Mouse (Mus musculus) ovary, postnatal 10 days (tissue): Measurements from ENCODE around the gene Pf4.

Experiments used
- DNase-seq: peaks from one replicate; pipeline ENCODE4 v3.0.0; 2022; ENCODE audit warnings: low spot score

The Pf4 gene

DNA sequence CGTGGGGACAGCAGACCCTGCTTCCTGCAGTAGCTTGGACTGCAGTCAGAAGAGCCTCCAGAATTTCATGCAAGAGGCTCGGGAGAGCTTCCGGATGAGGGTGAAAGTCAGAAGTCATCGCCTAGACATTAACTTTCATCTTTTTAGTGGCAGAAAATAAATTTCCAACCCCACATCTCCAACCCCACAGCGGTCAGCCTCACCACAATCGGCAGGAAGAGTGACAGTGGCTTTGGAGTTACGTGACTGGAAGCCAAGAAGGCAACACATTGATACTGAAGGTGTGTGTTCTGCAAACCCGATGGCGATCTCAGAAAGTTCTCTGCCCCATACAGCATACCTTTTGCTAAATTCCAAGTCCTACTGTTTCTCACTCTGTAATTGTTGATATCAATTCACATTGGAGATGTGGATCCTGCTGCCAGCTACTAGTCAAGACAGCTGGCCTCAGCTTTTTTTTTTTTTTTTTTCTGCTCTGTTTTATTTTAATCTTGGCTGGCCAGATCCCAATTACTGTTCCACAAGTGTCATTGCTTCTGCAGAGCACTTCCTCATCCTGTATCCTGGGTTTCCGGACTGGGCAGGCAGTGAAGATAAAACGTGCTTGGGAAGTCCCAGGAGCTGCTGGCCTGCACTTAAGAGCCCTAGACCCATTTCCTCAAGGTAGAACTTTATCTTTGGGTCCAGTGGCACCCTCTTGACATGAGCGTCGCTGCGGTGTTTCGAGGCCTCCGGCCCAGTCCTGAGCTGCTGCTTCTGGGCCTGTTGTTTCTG is at the start of gene Pf4:
Gene Pf4, plus strand, starts transcription at position 556 of the 774 bp plus-strand sequence.
- DNase-seq, result no peak

DNA sequence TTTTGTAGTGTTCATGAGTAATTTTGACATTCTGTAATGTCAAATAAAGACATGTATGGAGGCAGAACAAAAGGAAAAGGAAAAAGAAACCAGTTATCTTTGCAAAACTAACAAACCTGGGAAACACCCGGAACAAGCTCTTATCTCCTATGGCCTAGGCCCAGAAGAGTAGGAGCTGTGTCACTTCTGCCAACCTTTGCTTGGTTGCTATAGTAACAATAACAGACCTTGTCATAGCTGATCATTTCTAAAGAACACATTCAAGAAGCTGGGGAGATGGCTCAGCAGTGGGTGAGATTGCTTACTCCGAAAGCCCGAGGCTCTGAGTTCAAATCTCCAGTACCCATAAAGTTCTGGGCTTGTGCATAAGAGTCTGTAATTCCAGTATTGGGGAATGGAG is 49.6 kb upstream of the Pf4 start:
- DNase-seq, result no peak

DNA sequence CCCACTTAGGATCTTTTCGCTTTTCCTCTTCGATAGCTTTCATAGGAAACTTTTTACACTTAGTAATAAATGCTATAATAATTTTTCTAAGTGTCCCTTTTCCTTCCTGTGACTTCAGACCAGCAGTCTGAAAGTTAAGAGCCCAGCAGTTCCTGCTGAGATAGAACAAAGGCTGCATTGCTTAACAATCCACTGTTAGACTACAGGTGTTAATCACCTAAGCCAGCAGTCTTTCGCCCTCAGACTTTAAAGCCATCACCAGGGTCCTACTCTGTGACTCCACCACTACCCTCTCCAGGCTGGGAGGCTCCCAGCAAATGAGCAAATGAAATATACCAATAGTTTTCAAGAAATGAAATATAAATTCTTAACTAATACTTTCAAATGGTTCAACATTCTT is 44.0 kb upstream of the Pf4 start:
- DNase-seq, result no peak

DNA sequence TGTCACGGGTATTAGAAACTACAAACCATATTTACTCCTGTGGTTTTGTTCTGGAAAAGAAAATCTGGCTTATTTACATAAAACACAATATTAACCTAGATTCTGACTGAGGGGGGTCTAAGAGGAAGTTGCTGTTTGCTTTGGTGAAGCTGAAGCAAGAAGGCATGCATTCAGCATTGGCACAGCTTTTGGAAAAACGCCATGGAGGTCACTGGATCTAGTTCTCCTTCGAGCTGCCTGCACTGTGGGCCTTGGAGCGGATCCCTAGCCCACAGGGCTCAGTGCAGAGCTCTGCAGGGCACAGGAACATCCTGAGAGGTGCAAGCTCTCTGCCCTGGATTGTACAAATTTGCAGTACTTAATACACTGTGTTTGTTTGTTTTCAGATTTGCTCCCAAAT is 40.8 kb upstream of the Pf4 start:
- no peak for DNase-seq

DNA sequence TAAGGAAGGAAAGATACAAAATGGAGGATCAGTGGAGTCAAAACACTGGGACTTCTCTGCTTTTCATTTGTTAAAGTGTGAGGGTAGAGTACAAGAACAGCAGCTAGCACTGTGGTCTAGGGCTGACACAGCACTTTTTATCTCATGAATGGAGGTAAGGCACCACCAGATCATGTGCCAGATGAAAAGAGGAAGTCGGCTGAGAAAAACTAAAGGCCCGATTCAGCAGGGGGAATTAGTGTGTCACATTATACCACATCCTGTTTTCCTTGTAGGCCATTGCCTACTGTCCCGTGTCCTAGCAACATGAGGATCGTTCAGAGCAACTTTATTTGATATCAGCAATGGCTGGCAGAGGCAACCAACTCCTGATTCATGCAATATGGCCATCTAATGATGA is 30.2 kb upstream of the Pf4 start:
- DNase-seq, result no peak

DNA sequence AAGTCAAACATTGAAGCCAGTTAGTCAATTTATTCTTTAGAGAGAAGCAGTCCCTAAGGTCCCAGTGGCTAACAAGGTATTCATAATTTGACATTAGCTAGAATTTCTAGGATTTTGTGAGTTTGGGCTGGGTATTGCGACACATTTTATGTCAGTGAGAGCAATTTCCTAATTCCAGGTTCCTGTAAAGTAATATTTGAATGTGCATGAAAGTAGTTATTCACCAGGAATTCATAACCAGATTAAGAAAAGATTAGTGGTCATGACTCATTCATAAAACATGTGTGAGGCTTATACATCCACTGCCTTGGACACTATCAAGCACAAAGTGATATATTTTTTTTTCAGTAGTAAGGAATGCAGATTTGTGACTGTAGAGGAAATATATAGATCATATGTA is 18.3 kb upstream of the Pf4 start:
- no peak for DNase-seq

DNA sequence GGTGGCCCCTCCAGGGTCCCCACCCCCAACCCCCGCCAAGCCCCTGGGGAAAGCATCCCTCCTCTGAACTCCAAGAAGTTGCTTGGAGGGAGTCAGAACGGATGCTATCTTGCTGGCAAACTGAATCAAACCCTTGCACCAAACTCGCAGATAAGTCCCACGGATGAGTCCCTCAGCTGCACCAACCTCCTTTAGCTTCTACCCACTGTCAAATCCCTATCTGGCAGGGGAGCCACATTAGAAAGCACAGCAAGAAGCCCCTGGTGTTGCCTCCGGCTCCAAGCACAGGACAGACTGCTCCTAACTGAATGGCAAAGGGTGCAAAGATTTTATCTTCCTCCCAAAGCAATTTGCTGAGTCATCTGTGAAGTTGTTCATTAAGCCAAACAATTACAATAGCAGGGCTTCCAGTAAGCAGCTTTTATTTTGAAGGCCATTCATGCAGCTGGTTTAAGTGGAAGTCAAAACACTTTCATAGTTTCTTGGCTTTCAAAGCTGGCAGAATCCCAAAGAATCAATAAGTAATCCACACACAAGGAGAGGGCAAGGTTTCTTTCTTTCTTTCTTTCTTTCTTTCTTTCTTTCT is 14.1 kb upstream of the Pf4 start:
- no peak for DNase-seq

DNA sequence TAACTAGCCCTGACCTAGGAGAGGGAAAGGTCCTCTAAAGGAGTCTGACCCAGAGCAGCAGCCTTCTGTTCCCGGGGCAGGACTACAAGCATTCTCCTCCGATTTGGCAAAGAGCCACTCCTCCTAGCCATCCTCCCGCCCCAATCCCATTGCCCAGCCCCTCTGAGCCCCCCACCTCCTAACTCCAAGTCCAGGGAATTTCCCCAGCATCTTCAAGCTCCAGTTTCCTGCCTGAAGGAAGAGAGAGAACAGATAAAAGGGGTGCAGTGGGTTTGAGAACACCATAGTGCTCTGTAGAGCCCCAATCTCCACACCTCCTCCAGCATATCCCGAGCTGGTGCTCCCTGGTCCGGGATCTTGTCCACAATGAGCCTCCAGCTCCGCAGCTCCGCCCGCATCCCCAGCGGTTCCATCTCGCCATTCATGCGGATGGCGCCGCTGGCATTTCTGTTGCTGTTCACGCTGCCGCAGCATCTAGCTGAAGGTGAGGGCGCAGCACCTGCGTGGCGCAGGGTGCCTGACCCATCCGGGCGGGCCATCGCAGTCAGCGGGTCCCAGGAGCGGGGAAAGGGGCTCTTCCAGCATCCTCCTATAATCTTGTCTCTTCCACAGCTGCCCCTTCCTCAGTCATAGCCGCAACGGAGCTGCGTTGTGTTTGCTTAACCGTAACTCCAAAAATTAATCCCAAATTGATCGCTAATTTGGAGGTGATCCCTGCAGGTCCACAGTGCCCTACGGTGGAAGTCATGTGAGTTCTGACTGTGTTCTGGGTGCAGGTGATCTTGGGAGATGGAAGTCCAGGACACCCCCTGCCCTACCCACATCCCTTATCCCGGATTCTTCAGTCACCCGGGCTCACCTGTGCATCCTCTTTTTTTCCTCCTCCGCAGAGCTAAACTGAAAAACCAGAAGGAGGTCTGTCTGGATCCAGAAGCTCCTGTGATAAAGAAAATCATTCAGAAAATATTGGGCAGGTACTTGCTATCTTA is 12.9 kb upstream of the Pf4 start, which contains the start of gene Cxcl5:
Gene Cxcl5, plus strand, starts transcription at position 284 of the 989 bp plus-strand sequence.
- DNase-seq, result no peak

DNA sequence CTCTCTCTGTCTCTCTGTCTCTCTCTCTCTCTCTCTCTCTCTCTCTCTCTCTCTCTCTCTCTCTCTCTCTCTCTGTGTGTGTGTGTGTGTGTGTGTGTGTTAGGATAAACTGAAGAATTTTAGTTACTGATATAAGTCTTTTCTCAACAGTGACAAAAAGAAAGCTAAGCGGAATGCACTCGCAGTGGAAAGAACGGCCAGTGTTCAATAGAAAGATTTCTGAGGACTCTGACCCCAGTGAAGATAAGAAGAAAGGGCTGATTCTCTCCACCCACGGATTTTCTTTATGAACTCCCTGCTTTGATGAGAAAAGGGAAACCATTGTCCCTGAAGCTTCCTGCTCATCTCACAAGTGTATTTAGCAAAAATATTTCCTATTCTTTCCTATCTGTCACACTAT is 11.9 kb upstream of the Pf4 start:
- DNase-seq, result no peak

DNA sequence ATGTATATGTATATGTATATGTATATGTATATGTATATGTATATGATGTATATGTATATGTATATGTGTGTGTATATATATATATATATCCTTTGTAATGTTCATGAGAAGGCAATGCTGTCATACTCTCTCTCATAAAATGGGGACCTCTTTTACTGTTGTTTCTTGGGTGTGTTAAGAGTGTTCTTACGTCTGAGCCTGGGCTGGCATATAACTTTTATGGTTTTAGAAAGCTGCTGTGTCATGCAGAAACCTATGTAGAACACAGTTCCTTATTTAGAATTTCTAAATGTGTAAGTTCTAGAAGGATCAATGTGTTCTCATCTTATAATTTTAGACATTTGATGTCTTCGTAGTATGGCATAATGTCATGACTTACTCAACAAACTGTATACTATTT is 11.4 kb upstream of the Pf4 start:
- no peak for DNase-seq

DNA sequence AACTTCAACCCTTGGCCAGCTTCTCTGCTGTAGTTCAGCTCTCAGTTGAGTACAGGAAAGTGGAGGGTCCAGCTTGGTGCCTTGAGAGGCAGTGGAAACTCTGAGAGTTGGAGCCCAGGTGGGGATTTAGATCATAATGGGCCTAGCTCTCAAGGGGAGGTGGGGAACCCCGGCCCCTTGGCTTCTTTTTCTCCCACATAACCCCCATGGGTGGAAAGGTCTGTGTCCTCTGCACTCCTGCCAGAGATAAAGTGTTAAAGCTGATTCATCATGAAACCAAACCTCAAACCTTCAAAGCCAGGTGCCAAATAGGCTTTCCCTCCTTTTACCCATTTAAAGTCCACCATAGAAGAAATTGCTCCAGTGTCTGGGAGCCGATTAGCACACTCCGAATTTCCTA is 10.4 kb upstream of the Pf4 start:
- no peak for DNase-seq

DNA sequence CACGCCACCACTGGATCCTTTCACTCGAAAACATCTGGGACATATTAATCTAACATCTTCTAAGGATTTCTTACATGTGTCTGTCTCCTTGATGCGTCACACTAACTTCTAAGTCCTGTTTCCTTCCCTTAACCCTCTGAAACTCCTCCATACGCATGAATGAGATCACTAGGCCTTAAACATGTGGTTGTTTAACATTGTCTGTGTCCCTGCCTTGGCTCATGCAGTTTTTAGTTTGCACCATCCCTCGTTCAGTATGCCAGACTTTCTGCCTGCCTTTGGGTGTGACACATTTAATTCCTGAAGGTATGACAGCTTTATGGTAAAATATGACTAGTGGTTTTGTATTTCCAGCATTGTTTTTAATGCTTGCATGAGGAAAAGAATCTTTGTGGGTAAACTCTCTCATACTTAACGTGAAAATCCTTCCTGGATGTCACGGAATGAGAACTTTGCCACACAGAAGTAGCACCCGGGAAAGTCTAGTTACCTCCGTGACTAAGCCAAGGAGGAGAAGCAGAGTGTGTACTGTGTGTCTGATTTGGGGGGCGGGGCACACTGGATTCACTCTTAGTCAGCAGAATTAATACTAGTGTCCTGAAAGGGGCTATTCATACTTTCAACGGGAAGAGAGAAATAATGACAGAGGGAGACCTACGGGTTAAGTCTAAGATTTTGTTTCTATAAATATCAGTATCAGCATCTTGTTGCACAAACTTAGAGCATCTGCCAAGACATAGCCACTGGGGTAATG is 8.1 kb upstream of the Pf4 start:
- DNase-seq, result no peak

DNA sequence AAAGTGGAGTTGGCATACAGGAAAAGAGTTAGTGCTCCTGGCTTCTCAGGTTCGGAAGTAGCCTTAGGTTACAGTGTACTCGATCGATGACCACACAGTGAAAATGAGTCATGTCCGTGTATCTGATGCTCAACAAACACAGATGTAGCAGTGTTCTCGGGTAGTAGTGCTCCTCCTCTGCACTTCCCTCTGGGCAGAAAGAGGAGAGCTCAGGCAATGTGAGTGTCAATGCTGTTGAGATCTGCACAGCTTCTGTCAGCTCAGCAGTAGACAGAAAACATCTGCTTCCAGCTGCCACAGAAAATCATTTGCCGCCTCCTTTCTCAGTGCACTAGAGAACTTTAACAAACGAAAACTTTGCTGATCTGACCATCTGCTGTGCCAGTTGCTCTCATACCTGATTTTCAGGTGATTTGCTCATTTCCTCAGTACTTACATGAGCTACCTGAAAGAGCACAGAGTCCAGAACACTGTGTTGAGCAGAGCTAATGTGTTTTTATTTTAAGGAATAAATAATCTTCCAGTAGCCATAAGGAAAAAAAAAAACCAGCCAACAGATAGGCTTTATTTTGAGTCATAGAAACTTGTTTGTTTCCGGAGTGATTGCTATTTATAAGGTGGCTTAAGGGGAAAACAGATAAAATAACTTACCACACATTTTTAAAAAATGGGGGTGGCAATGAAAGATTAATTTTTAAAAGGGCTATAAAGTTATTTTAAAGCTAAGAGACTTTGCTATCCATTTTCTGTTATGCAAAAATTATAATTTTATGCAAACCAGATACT is 6.2 kb upstream of the Pf4 start:
- no peak for DNase-seq

DNA sequence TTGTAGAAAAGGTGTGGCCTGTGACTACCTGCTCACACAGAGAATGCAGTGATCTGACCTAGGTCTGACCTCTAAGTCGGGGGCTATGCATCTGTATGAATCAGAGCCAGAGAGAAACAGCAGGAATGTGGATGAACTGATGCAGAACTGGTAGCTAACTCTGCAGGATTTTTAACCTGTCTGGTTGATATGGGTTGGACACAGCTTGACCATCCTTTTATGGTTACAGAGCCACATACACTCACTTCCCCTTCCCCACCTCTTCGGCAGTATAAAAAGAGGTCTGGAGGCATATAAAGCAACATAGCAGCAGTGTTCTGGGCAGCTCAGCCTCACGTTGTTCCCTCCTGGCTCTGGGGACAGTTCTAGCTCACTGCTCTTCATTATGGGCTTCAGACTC is 4.0 kb upstream of the Pf4 start, which contains the start of gene Ppbp:
Gene Ppbp, plus strand, starts transcription at position 301 of the 400 bp plus-strand sequence.
- no peak for DNase-seq

DNA sequence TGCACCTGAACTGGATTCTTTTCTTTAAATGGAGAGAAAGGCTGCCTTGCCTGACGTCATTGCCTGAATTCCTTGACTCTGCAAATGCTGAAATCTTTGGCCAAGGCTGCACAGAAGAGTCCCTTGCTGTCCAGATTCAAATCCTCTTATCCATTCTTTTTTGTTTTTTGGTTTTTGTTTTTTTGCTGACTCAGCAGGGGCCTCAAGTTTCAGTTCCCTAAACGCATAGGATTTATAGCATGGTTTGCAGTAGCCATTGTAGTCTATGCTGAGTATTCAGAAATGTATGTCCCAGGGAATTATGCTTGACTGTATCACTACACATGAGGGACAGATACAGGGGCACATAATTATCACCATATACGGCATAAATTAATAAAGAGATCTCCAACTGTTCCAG is 866 bp upstream of the Pf4 start:
- DNase-seq, result no peak

DNA sequence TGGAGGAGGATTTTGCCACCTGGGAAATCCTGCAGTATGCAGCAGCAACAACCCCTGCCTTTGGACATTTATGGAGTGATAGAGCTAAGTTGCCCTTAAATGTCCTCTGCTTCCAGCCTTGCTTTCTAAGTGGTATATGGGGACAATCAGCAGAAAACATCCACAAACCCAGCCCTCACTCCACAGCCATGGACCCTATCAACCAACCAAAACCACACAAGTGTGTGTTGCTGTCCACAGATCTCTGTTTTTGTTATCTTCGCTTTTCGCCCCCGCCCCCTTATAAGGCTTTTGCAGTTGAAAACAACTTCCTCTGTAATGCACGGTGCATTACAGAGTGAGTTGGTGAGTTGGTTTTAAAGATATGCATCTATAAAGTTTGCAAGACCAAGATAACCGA is 3.3 kb downstream of the Pf4 start:
- DNase-seq, result no peak

DNA sequence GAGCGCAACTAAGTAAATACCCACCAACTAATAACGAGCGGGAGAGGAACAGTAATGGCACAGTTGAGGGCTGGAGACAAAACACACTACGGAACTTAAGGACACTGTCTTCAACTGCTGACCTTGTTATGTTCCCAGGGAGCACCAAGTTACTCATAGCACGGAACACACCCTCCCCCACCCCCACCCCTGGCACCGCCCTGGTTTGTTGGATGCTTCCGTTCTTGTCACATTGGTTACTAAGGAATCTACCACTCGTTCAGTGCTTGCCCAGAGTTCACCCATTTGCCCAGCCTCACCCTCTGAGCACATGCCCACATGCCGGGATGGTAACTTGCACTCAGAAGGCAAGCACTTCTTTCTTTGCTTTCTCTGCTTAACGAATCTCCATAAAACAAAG is 5.4 kb downstream of the Pf4 start:
- DNase-seq, result no peak

DNA sequence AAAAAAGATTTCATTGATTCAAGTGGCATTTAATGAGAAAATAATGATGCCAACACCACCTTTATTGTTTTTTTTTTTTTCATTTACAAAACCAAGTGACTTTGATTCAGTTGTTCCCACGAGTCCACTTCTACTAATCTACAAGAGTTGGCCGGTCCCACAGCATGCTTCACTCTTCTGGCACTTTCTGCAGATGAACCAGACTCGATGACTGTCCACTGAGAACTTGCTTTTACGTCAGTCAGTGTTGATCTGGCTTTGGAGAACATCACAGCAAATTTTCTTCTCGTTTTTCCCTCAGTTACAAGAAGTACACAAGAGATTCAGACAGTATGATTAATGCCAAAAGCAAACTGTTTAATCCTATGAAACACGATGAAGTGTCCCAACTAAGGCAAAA is 6.6 kb downstream of the Pf4 start:
- DNase-seq, result no peak

DNA sequence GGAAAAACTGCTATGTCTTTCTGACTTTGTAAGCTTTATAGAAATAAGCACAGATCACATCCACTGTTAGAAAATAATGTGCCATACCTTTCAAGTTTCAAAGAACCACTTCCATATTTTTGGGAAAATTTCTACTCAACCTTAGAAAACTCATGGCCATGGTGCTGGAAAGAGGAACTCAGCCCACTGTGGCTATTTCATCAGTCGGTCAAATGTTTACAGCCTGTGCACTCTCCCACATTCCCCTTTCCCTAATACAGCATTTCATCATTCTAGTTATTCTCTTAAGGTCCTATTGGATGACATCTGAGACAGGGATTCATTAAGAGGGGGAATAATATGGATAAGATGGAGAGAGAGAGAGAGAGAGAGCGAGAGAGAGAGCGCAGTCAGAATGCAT is 11.5 kb downstream of the Pf4 start:
- DNase-seq, result no peak

DNA sequence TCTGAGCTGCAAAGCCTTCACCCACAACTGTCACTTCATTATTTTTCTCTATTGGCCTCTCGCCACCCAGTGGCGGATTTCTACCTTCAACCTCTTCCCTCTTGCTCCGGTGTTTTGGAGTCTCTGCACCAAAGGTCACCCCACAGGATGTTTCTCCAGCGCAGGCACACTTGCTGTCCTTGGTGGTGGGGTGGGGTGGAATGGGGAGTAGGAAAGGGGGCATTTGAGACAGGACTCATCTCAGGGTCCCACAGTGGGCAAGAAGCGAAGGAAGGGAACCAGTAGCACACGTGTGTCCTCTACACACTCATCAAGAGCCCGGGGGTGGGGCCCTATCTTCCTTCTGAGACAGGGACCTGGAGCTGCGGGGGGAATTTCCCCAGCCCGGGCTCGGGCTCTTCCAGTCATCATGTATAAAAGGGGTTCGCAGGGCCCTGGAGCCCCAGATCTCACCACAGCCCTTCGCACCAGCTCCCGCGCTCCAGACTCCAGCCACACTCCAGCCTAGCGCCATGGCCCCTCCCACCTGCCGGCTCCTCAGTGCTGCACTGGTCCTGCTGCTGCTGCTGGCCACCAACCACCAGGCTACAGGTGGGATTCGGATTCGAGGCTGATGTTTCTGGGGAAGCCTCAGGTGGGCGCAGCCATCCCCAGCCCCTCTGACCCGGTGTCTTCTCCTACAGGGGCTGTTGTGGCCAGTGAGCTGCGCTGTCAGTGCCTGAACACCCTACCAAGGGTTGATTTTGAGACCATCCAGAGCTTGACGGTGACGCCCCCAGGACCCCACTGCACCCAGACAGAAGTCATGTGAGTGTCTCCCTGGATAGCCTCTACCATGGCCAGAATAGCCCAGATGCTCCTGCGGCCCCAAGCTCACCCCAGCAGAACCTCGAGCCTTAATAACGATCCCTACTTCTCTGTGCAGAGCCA is 13.7 kb downstream of the Pf4 start, which contains the start of gene Cxcl3:
Gene Cxcl3, plus strand, starts transcription at position 445 of the 930 bp plus-strand sequence.
- DNase-seq, result no peak
